Mouse (Mus musculus): ENCODE measurements around the gene Rnf152.

- TF ChIP-seq POLR2A (IDR thresholded peaks at IDR 0.05; ENCODE audit: low read depth, low read length) (no peak), MAZ (IDR thresholded peaks at IDR 0.05; ENCODE audit: low read depth, low read length) (no peak), CTCF (conservative IDR thresholded peaks at IDR 0.05 in 1 of 2, IDR thresholded peaks at IDR 0.05 in 1 of 2; ENCODE audit: low read depth in 2 of 2, low read length in 2 of 2) (no peak), SMC3 (IDR thresholded peaks at IDR 0.05; ENCODE audit: low read depth, low read length) (no peak), HCFC1 (IDR thresholded peaks at IDR 0.05; ENCODE audit: low read depth, low read length) (no peak), EP300 (IDR thresholded peaks at IDR 0.05; ENCODE audit: low read length) (no peak), NELFE (IDR thresholded peaks at IDR 0.05; ENCODE audit: low read depth, low read length) (no peak), GABPA (IDR thresholded peaks at IDR 0.05; ENCODE audit: insufficient replicate concordance, low read depth, low read length) (no peak), RCOR1 (conservative IDR thresholded peaks at IDR 0.05; ENCODE audit: low read depth, low read length) (no peak), MYC (IDR thresholded peaks at IDR 0.05; ENCODE audit: low read depth, low read length) (no peak), MAX (IDR thresholded peaks at IDR 0.05; ENCODE audit: low read length) (no peak)
Observed at GRCm38 (mm10) chr1:105246651-105247050, 109.9 kb downstream of the Rnf152 start.

Measured in CH12.LX (cell line).